Mouse (Mus musculus) mouse trophoblast stem cell (cell line): ENCODE measurements around the gene Bex1.
"Not testable (repeated sequence)": the region's sequence is repeated elsewhere in the genome, so short reads cannot be mapped to it uniquely, and the experiment has no call there.

Source experiments
- in situ Hi-C, 2 experiments: fragments of 300-500 bp; cut with MseI, MboI; formaldehyde crosslinking; loops; 2 replicates in 1 of 2; 3 replicates in 1 of 2; pipeline ENCODE4 v1.15.1; 2025

The Bex1 gene

DNA sequence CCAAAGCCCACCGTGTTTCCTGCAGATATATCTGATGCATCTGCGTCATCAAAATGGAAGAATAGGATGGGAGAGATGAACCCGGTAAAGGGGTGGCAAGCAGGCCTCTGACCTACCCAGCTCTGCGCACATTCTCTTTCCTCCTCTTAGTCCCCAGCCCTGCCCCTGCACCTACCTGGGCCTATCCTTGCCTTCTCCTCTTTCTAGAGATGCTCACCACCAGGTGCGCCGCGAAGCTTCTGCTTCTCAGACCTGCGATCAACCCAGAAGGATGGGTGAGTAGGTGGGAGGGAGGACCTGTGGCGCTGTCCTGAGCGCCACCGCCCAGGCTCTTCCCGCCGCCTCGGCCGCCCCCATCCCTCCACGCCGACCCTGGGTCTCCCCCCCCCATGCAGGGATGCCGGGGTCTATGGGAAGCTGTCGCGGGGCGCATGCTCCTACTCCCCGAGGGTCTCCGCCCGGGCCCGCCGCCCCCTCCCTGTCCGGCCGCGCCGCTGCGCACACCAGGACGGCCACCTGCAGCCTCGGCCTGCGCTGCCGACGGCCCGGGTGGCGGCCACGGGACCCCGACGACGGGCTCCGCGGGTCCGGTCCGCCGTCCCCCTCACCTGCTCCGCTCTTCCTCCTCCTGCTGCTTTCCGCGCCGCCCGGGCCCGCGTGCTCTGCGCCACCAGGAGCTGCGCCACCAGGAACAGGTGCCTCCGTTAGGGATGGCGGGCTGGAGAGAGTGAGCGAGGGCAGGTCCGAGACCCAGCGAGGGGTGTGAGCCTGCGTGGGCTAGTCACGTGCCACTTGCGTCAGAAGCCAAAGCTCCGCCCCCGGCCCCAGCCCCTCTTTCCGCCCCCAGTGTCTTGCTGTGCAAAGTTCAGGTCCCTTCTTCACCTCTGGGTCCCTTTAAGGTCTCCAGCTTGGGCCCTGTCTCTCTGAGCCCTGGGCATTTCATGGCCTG lies at the start of gene Bex1, which contains the start of gene Tceal7:
Gene Bex1, minus strand, starts transcription at position 785 of the 949 bp plus-strand sequence.
Gene Tceal7, plus strand, starts transcription at position 51 of the 949 bp plus-strand sequence.
- in situ Hi-C loops: not testable (repeated sequence)

DNA sequence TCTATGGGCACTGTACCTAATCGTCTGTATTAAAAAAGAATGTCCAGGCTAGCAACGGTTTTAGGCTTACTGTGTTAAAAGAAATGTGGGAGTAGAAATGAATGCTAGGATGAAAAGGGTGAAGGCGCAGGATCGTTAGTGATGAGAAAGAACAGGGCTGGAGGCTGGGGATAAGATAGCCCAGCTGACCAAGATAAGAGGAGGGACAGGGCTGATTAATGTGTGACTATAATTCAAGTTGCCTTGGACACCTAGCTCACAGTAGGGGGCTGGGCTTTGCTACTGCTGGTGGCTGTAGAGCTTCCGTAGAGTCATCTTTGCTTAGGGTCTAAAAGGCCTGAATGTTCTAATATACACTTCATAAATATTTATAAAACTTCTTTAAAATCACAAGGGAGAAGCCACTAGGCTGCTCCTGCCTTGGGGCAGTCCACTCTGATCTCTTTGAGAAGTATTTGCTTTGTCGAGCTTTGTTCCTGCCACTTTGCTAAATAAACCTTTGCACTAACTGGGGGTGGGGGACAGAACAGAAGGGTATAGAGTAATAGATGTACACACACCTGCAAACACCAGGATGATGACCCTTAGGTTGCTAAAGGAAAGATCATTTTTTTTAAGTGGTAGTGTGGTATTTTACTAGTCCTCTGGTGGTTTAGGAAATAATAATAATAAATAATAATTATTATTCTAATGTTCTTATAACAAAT lies 36.9 kb upstream of the Bex1 start:
- in situ Hi-C loops: no loop called here

DNA sequence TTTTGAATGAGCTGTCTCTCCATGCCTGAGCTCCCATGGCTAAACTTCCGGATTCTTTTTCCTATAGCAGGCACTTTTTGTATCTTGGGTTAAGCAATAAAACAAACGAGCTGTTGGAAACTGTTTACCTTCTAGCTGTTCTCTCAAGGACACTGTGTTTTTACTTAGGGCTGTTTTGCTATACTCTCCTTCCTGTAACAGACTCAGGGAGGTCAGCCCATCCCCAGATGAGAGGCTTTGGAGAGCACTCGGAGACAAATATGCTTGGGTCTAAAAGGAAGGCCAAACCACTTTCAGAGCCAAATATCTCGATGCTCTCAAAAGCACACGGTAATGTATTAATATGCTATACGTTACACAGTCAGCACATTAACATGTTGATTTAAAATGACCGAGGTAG lies 34.4 kb upstream of the Bex1 start:
- in situ Hi-C loops: loop anchor here in 1 of 2 experiments (10.0 kb wide), 1 partner anchor 65 kb away; no protein-coding TSS in a partner anchor

DNA sequence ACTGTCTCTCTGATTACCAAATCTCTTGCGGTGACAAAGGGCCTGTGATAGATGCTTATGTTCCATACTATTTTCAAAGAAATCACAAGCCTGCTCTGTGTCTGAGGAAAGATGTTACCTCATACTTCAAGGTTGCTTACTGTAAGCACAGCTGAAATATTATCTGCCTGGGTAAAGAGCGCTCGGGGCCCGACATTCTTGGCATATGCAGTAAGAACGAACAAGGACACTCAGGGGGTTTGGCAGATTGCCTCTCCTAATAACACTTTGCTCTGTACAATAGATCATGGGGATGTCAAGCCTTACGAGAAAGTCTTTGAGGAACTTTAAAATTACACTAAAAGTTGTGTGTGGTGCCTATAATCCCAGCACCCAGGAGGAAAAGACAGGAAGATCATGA lies 33.5 kb upstream of the Bex1 start:
- in situ Hi-C loops: loop anchor here in 1 of 2 experiments (10.0 kb wide), 1 partner anchor 66 kb away; no protein-coding TSS in a partner anchor

DNA sequence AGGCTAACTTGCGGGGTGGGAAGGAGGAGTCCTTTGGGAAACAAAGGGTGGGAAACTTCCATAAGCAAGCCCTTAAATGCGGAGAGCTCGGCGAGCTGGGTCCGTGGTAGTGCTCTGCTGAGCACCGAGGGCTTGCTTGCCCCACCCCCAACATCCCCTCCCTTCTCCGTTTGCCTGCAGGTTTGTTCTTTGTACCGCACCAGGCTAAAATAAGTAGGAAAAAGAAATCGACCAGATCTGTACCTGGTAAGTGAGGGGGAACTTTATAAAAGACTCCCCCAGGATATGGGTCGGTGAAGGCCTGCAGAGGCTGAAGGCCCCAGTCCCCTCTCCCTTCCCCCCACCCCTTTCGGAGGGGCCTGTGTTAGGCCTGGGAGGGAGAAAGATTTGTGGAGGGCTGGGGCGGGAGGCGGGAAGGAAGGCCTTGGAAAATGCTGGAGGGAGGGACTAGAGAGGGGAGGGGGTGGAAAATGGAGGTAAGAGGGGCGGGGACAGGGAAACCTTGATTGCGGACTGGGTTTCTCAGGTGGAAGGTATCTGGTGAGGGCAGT lies 30.3 kb upstream of the Bex1 start:
- in situ Hi-C loops: loop anchor here in 1 of 2 experiments (10.0 kb wide), 1 partner anchor 69 kb away; no protein-coding TSS in a partner anchor

DNA sequence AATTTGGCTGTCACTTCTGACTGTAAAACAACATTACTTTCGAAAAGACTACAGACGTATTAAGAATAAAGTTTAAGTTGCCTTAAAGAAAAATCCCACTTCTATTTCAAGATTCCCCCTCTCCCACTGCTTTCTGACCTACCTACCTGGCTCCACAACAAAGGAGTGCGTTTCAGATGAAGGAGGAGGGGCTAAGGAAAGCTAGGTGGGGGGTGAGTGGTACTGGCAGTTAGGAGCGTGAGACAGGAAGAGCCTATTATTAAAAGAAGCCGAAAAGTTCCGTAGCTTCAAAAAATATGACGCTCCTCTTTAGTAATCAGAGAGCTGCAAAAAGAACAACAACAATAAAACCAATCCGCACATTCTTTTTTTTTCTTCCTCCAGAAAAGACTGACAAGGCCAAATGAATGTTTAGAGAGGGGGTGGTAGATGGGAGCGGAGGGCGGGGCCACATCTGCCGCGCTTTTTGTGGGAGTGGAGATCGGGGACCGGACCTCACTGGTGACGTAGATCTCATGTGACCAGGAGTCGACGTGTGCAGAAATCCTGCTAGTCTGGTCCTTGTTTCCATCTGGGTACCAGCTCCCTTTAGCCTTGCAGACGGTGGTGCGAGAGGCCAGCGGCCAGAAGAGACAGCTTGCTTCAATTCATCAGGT lies 29.4 kb upstream of the Bex1 start, which contains the start of gene Tceal9:
Gene Tceal9, plus strand, starts transcription at position 506 of the 656 bp plus-strand sequence.
- in situ Hi-C loops: loop anchor here in 1 of 2 experiments (10.0 kb wide), 1 partner anchor 70 kb away; no protein-coding TSS in a partner anchor

DNA sequence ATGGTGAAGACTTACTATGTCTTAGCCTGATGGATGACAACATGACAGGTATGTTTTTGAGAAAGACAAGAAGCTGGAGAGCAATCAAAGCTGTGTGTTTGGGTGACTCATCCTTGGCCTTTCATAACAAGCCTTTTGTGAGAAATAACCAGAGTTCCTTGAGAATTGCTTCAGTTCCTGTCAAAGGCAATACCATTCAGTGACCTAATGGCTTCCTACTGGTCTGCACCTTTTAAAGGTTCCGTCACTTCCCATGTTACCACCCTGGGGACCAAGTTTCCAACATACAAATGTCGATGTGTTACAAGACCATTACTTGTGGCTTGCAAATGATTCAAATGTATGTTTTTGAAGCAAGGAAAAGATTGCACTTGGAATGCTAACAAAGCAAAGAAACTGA lies 27.9 kb upstream of the Bex1 start:
- in situ Hi-C loops: loop anchor here in 1 of 2 experiments (10.0 kb wide), 1 partner anchor 72 kb away; no protein-coding TSS in a partner anchor

DNA sequence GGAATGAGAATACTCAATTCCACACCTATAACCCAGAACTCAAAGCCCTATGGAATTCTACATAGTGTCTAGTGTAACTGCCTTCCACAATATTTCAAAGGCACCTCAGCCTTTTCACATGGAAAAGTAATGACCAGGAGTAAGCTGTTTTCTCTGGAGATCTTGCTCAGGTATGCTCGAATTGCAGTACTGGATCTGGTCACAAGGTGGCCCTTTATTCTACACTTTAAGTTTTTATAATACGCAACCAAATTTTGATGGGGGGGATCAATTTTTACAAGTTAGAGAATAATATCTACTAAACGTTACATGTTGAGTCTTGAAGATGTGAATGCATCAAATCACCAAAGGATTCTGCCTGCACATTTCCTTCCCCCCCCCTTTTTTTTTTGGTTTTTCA lies 22.8 kb upstream of the Bex1 start:
- in situ Hi-C loops: no loop called here

DNA sequence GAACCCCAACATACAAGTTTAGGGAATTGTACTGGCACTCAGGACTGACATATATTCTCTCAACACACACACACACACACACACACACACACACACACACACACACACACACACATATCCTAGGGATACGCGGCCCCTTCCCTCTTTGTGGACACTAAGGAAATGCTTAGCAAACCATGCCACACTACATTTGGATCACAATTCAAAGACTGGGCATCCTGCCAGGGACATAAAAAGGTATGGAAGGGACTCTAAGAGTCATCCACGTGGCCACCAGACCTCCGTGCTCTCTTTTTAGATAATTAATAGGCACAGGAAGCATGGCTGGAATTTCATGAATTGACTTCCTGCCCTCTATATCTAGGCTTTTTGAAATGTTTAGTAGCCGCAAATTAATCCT lies 12.5 kb upstream of the Bex1 start:
- in situ Hi-C loops: no loop called here

DNA sequence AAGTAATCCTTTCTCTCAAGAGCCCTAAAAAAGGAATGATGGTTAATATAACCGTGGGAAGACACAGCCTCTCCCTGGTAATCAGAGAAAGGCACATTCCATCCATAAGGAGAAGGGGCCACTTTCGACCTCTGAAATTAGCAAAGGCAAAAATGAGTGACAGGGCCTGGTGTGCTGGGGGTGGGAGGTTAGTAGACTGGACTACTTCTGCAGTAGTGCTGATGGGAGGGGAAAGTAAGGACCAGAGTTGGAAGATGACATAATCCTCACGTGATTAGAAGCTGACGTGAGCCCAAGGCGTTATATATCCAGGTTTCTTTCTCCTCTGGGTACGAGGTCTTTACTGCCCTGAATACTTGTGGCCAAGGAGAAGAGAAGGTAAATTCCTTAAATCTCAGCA lies 8.4 kb upstream of the Bex1 start:
- in situ Hi-C loops: no loop called here

DNA sequence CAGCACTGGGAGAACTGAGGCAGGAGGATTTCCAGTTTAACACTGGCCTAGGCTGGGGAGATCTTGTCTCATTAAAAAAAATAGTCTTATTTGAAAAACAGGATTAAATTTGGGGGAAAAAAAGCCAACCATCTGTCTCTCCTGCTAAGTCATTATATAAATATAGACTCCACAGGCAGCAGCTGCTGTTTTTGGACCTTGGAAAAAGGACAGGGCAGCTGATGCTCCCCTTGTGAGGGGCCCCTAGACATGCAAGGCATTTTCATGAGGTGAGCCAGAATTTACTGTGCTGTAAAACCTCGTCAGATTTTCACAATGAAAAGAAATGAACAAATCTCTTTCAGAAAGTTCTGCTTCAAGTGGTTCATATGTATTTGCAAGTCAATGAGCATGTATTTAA lies 990 bp upstream of the Bex1 start:
- in situ Hi-C loops: no loop called here

DNA sequence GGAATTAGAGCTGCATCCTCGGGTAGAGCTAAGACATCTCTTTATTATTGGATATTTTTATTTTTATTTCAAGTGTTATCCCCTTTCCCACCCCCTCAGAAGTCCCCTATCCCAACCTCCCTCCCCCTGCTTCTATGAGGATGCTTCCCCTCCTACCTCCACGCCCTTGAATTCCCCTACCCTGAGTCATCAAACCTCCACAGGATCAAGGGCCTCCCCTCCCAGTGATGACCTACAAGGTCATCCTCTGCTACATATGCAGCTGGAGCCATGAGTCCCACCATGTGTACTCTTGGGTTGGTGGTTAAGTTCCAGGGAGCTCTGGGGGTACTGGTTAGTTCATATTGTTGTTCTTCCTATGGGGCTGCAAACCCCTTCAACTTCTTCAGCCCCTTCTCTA lies 1.9 kb downstream of the Bex1 start:
- in situ Hi-C loops: no loop called here

DNA sequence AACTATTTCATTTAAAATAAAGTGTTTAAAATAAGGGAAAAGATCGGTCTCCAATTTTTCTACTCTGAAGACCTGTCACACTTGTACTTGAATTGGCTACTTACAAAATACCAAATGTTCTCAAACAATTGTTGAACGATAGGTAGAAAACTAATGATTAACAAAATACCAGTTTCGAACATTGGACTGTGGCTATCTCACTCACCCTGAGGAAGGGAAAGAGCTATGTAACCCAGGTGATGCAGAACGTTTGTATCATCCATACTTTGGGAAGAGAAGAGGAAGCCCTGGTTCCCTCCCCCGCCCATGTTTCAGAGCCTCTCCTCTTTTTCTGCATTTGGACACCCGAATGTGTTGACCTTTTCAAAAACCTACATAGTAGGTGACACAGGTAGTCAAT lies 10.9 kb downstream of the Bex1 start:
- in situ Hi-C loops: loop anchor here in 1 of 2 experiments (10.0 kb wide), 1 partner anchor 110 kb away; no protein-coding TSS in a partner anchor

DNA sequence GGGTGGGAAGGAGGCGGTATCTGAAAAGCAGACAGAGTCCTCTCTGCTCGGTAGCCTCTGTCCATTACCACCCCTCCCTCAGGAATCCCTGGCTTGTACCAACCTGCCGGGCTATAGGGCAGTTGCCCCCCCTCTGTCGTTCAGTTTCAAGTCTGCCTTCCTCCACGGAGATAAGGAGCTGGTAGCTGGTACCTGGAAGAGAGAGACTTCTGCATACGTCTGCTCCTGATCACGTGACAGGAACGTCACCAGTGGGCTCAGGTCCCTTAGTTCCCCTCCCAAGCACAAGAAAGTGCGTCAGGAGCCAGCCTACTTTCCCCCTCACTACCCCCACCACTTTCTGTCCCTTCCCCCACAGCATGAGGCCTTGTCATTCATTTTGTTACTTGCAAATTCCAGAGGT lies 11.6 kb downstream of the Bex1 start, which contains the start of gene Tceal5:
Gene Tceal5, minus strand, starts transcription at position 213 of the 403 bp plus-strand sequence.
- in situ Hi-C loops: loop anchor here in 1 of 2 experiments (10.0 kb wide), 1 partner anchor 111 kb away; no protein-coding TSS in a partner anchor

DNA sequence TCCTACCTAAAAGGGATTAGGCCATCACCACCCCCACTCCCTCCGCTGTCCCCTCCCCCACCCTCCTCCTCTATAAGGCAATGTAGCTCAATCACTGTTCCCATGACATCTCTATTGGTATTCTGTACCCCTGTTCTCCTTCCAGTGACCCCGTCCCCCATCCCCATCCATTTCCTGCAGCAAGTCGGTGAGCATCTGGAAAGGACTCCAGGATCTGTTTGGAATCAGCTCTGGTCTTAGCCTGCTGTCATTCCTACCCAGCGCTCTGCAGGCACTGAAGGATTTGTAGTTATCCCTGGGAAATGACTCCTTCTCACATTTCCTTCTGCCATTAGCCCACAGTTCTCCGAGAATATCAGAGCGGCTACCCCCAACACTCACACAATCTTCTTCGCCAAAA lies 12.1 kb downstream of the Bex1 start:
- in situ Hi-C loops: loop anchor here in 1 of 2 experiments (10.0 kb wide), 1 partner anchor 112 kb away; no protein-coding TSS in a partner anchor

DNA sequence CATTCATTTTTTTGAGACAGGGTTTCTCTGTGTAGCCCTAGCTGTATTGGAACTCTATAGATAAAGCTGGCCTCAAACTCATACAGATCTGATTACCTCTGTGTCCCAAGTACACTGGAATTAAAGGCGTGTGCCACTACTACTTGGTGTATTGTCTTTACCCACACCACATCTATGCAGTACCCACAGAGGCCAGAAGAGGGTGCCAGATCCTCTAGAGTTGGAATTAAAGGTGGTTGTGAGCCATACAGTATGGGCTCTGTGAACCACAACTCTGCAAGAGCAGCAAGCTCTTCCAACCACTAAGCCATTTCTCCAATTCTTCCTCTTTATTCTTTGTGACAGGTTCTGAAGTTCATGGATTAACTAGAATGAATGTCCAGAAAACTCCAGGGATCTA lies 18.4 kb downstream of the Bex1 start:
- in situ Hi-C loops: loop anchor here in 1 of 2 experiments (5.0 kb wide), 1 partner anchor 125 kb away; no protein-coding TSS in a partner anchor

DNA sequence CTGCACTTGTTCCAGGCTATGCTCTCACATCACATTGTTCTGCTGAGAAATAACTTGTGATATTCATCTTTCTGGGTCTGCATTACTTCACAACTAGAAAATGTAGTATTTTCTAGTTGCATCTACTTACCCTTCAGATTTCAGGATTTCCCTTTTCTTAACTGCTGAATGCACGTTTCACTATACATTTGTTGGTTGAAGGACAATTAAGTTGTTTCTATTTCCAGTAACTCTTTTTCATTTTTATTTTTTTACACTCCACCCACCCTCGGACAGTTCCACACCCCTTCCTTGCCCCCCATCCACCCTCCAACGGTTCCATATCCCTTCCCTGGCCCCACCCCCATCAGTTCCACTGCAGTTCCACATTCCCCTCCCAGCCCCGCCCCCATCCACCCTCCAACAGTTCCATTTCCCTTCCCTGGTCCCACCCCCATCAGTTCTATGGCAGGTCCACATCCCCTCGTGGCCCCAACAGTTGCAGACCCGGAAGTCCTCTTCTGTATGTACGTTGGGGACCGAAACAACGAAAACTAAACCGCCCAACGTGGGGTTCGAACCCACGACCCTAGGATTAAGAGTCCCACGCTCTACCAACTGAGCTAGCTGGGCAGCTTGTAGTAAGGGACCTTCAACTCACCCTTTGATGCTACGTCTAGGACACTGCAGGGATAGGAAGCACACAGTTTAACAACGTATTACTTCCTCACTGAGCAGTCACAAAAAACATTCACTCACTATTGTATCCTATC lies 19.9 kb downstream of the Bex1 start:
- in situ Hi-C loops: loop anchor here in 1 of 2 experiments (5.0 kb wide), 1 partner anchor 127 kb away; no protein-coding TSS in a partner anchor

DNA sequence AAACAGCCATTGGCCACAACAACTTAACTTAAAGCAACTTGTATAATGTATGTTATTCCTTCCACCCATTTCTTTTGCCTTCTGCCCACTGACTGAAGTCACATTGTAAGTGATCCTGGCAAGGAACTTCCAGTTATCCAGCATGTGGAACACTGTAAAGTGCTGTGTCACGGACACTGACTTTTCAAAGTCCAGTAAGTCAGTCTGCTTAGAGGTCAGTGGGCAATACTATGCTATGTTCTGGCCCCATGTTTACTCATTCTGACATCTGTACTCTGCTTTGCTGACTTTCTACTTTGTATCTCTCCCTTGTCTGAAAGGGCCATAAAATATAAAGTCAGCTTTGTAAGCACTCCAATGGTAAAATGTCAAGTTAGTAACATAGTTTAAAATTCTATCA lies 32.2 kb downstream of the Bex1 start:
- in situ Hi-C loops: no loop called here

DNA sequence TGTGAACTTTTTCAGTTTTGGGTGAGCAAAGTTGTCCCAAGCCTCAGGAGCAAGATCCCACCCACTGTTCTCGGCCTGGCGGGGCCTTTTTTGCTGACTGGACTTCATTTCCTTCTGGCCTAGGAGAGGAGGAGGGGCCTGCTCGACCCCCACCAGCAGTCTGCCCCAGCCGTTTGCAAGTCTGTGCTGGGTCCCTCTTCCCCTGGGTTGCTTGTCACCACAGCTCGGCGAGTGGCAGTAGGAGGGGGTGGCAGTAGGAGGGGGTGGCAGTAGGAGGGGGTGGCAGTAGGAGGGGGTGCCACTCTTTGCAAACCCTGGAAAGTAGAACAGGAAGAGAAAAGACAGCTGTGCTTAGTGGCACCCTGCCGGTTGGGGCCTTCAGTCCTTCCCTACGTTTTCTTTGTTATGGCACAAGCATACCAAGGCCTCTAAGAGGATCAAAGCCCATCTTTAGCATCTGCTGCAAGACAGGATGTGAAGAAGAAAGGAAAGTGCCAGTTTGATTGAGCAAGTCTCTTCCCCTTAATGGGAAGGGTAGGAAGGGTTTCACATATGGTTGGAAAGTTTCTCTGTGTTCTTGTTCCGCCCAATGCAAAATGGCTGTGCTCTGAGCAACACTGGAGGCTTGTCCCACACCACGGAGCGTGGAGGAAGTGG lies 34.3 kb downstream of the Bex1 start:
- in situ Hi-C loops: no loop called here
